Mouse (Mus musculus): ENCODE results near the gene Lrmda. TPM values are rescaled to one million over a fixed set of nuclear protein-coding genes. Genes with fewer than 3 reads are reported as not detected.

Gene Lrmda
- polyA plus RNA-seq, 1 experiment = 12.9 TPM

DNA sequence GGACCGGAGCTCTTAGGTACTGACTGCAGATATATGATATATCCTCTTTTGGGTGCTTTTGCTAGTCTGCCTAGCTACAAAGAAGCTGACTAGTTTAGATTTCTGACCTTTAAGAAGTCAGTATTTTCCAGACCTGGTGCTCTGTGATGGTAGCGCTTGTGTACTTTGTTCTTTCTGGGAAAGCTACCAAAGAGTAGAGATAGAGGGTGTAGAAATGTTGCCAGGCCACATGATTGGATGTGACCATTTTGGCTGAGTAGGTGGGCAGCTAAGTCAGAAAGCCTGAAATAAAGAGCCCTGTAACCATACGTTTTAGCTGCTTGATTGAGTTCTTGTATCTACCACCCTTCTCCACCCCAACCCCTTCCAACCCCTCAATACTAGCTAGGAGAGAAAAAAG is 398.2 kb downstream of the Lrmda start:
- Histone ChIP-seq H3K4me1 (ENCODE audit: control insufficient read depth, insufficient read depth, insufficient read length, low read length) (no peaks in the 10 kb centered on the region), H3K4me3 (ENCODE audit: insufficient read depth, low read depth, low read length) (no peak overlapping the region)

GRCm38 (mm10) chr14:22421668-22422067 is 402.2 kb downstream of the Lrmda start:
- no peak overlapping the region for H3K4me3 ChIP-seq (ENCODE audit: insufficient read depth, low read depth, low read length)

More for the DNA sequence above, 398.2 kb downstream of the Lrmda start:
- H3K27ac ChIP-seq (replicated peaks; ENCODE audit: low read depth, low read length) = no peak overlapping the region

DNA sequence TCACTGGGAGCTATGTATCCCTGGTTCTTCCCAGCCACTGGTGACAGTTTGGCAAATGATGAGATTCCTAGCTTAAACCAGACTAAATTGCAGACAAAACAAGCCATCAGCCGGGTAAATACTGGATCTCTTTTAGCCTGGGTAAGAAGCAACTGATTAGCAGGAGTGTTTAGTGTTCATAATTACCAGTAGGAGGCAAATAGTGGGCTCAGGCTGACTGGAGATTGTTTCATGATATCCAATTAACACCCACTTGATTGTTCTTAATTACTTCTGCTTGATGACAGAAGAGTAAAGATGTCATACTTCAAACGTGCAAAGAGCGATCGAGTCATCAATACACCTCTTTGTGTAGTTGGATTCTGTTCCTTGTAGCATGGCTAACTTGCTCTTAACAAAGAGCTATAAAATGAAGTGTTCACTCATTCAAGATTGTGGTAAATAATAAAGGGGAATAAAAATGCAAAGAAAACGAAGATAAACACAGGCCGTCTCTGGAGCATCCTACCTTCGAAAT is 405.6 kb downstream of the Lrmda start:
- Histone ChIP-seq H3K27ac (replicated peaks; ENCODE audit: low read depth, low read length) (no peak overlapping the region), H3K4me3 (ENCODE audit: insufficient read depth, low read depth, low read length) (no peak overlapping the region), H3K4me1 (ENCODE audit: control insufficient read depth, insufficient read depth, insufficient read length, low read length) (no peaks in the 10 kb centered on the region)

More at GRCm38 (mm10) chr14:22421668-22422067, 402.2 kb downstream of the Lrmda start:
- H3K27ac ChIP-seq (replicated peaks; ENCODE audit: low read depth, low read length) = no peak overlapping the region
- H3K4me1 ChIP-seq (ENCODE audit: control insufficient read depth, insufficient read depth, insufficient read length, low read length) = no peaks in the 10 kb centered on the region

GRCm38 (mm10) chr14:22435441-22435840 is 415.9 kb downstream of the Lrmda start:
- H3K4me1 ChIP-seq (ENCODE audit: control insufficient read depth, insufficient read depth, insufficient read length, low read length) = no peaks in the 10 kb centered on the region
- H3K4me3 ChIP-seq (ENCODE audit: insufficient read depth, low read depth, low read length) = no peak overlapping the region

DNA sequence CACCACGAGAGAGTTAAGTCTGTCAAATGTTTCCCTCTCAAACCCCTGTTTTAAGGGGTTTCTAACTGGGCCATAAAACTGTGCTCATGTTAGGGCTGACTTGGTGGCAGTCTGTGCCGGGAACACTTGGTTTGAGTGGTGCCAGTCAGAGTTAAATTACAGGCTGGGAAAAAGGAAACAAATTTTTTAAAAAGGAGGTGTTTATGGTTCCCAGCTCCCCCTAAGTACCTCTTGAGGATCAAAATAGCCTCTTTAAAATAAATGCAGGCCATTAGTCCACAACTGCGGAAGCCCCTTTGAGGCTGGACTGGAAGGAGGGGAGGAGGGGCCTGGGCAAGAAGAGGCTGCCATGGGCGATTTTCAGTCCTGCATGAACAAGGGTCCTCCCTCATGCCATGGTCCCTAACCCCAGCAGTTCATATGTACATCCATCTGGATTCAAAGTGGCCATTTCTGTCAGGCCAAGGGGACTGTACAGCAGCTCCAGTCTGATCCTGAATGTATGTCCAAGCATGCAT is 416.4 kb downstream of the Lrmda start:
- Histone ChIP-seq H3K4me1 (ENCODE audit: control insufficient read depth, insufficient read depth, insufficient read length, low read length) (no peaks in the 10 kb centered on the region), H3K27ac (replicated peaks; ENCODE audit: low read depth, low read length) (no peak overlapping the region), H3K4me3 (ENCODE audit: insufficient read depth, low read depth, low read length) (no peak overlapping the region)

More at GRCm38 (mm10) chr14:22435441-22435840, 415.9 kb downstream of the Lrmda start:
- no peak overlapping the region for H3K27ac ChIP-seq (replicated peaks; ENCODE audit: low read depth, low read length)

- no peaks in the 10 kb centered on the region for H3K4me1 ChIP-seq (ENCODE audit: control insufficient read depth, insufficient read depth, insufficient read length, low read length)
- H3K27ac ChIP-seq (replicated peaks; ENCODE audit: low read depth, low read length) = no peak overlapping the region
Measured at GRCm38 (mm10) chr14:22440341-22440999, 421.0 kb downstream of the Lrmda start.

DNA sequence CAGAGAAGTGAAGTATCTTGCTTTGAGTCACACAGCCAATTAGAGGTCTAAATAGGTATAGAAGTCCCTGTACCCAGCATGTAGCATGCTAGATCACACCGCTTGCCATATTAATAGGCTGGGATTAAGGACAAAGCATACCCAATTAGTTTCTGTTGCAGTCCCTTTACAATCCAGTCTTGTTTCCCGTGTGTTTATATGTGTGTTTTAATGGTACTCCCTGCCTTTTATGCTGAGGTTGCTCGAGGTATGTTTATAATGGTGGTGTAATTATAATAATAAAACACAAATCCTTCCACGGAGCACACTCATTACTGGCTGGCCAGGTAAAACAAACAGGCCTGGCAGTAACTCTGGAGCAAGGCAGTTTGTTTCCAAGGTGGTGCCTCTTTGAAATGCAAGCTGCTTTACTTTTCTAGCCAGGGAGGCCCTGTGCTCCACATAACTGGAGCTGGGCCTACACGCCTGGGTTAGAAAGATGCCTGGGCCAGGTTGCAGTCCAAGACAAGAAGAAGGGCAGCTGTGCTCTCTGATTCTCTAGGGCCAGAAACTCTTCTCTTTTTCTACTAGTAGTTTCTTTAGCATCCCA is 422.4 kb downstream of the Lrmda start:
- Histone ChIP-seq H3K27ac (replicated peaks; ENCODE audit: low read depth, low read length) (no peak overlapping the region), H3K4me1 (ENCODE audit: control insufficient read depth, insufficient read depth, insufficient read length, low read length) (no peaks in the 10 kb centered on the region), H3K4me3 (ENCODE audit: insufficient read depth, low read depth, low read length) (no peak overlapping the region)

More at GRCm38 (mm10) chr14:22440341-22440999, 421.0 kb downstream of the Lrmda start:
- H3K4me3 ChIP-seq (ENCODE audit: insufficient read depth, low read depth, low read length) = no peak overlapping the region

GRCm38 (mm10) chr14:22442719-22443118 is 423.2 kb downstream of the Lrmda start:
- Histone ChIP-seq H3K27ac (replicated peaks; ENCODE audit: low read depth, low read length) (no peak overlapping the region), H3K4me1 (ENCODE audit: control insufficient read depth, insufficient read depth, insufficient read length, low read length) (no peaks in the 10 kb centered on the region), H3K4me3 (ENCODE audit: insufficient read depth, low read depth, low read length) (no peak overlapping the region)

GRCm38 (mm10) chr14:22444541-22444940 is 425.0 kb downstream of the Lrmda start:
- Histone ChIP-seq H3K27ac (replicated peaks; ENCODE audit: low read depth, low read length) (no peak overlapping the region), H3K4me1 (ENCODE audit: control insufficient read depth, insufficient read depth, insufficient read length, low read length) (no peaks in the 10 kb centered on the region)

GRCm38 (mm10) chr14:22445161-22445821 is 425.8 kb downstream of the Lrmda start:
- no peak overlapping the region for H3K27ac ChIP-seq (replicated peaks; ENCODE audit: low read depth, low read length)

More at GRCm38 (mm10) chr14:22444541-22444940, 425.0 kb downstream of the Lrmda start:
- H3K4me3 ChIP-seq (ENCODE audit: insufficient read depth, low read depth, low read length) = no peak overlapping the region

GRCm38 (mm10) chr14:22445841-22446570 is 426.5 kb downstream of the Lrmda start:
- H3K4me1 ChIP-seq (ENCODE audit: control insufficient read depth, insufficient read depth, insufficient read length, low read length) = no peaks in the 10 kb centered on the region
- no peak overlapping the region for H3K27ac ChIP-seq (replicated peaks; ENCODE audit: low read depth, low read length)
- H3K4me3 ChIP-seq (ENCODE audit: insufficient read depth, low read depth, low read length) = no peak overlapping the region

More at GRCm38 (mm10) chr14:22445161-22445821, 425.8 kb downstream of the Lrmda start:
- Histone ChIP-seq H3K4me1 (ENCODE audit: control insufficient read depth, insufficient read depth, insufficient read length, low read length) (no peaks in the 10 kb centered on the region), H3K4me3 (ENCODE audit: insufficient read depth, low read depth, low read length) (no peak overlapping the region)

GRCm38 (mm10) chr14:22451603-22452002 is 432.1 kb downstream of the Lrmda start:
- no peak overlapping the region for H3K27ac ChIP-seq (replicated peaks; ENCODE audit: low read depth, low read length)
- H3K4me3 ChIP-seq (ENCODE audit: insufficient read depth, low read depth, low read length) = no peak overlapping the region
- no peaks in the 10 kb centered on the region for H3K4me1 ChIP-seq (ENCODE audit: control insufficient read depth, insufficient read depth, insufficient read length, low read length)

GRCm38 (mm10) chr14:22464314-22464713 is 444.8 kb downstream of the Lrmda start:
- H3K4me1 ChIP-seq (ENCODE audit: control insufficient read depth, insufficient read depth, insufficient read length, low read length) = no peaks in the 10 kb centered on the region
- no peak overlapping the region for H3K27ac ChIP-seq (replicated peaks; ENCODE audit: low read depth, low read length)
- no peak overlapping the region for H3K4me3 ChIP-seq (ENCODE audit: insufficient read depth, low read depth, low read length)

DNA sequence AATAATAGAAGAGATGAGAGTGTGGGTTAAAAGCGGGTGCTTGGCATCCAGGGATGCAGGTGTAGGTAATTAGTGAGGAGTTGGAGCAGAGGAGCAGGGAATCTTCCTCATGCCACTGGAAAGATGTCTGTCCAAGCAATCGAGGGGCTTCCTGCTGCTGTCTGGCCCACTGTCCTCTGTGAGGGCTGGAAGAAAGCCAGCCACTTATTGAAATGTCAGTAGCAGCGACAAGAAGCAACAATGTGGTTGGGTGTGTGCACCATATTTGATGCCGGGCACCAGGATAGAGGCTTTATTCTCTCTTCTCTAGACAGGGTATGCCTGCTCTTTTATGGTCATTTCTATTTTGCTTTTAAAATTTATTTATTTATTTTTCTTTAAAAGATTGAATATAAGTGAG is 451.5 kb downstream of the Lrmda start:
- H3K27ac ChIP-seq (replicated peaks; ENCODE audit: low read depth, low read length) = no peak overlapping the region
- H3K4me3 ChIP-seq (ENCODE audit: insufficient read depth, low read depth, low read length) = no peak overlapping the region
- H3K4me1 ChIP-seq (ENCODE audit: control insufficient read depth, insufficient read depth, insufficient read length, low read length) = no peaks in the 10 kb centered on the region

DNA sequence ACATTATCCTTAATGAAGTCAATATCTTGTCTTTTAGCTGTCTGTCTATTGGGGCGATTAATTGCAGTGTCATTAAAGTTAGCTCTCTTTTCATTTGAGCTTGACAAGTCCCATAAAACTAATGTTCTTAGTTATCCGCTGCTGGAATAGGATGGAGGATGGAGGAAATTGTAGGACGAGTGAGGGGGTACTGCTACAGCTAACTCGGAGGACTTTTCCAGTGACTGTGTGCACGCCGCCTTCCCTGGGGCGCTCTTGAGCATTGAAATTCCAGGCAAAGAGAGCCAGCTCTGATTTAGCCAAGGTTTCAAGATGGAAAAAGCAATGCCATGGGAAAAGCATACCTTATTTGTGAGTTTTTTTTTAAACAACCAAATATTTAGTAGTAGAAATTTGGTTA is 453.9 kb downstream of the Lrmda start:
- Histone ChIP-seq H3K27ac (replicated peaks; ENCODE audit: low read depth, low read length) (no peak overlapping the region), H3K4me1 (ENCODE audit: control insufficient read depth, insufficient read depth, insufficient read length, low read length) (no peaks in the 10 kb centered on the region), H3K4me3 (ENCODE audit: insufficient read depth, low read depth, low read length) (no peak overlapping the region)

All from brown adipose tissue, adult 24 weeks (tissue).